Mouse (Mus musculus) C2C12 (cell line): Measurements from ENCODE around the gene Ifit2.
"Not testable (repeated sequence)": the region's sequence is repeated elsewhere in the genome, so short reads cannot be mapped to it uniquely, and the experiment has no call there.

ENCODE experiments used
- CEBPB ChIP-seq: IDR thresholded peaks from one replicate; pipeline ENCODE4 v1.6.1; 2011; ENCODE audit warnings: low read depth, mild to moderate bottlenecking, control low read depth, moderate library complexity
- CTCF ChIP-seq: IDR thresholded peaks from one replicate; pipeline ENCODE4 v1.5.1; 2011; ENCODE audit not compliant: control insufficient read depth, insufficient read depth, insufficient read length
- FOSL1 ChIP-seq: IDR thresholded peaks from one replicate; pipeline ENCODE4 v1.8.0; 2011; ENCODE audit warnings: mild to moderate bottlenecking, low read length; ENCODE audit not compliant: poor library complexity, insufficient read depth, severe bottlenecking
- MAX ChIP-seq: IDR thresholded peaks from one replicate; pipeline ENCODE4 v1.6.1; 2011; ENCODE audit warnings: mild to moderate bottlenecking, control low read depth
- MYOD1 ChIP-seq: IDR thresholded peaks from one replicate; pipeline ENCODE4 v1.6.1; 2011; ENCODE audit warnings: low read depth; ENCODE audit not compliant: control insufficient read depth, insufficient read length
- USF1 ChIP-seq: IDR thresholded peaks from one replicate; pipeline ENCODE4 v1.6.1; 2011; ENCODE audit warnings: low read depth, mild to moderate bottlenecking, control low read depth, moderate library complexity

DNA sequence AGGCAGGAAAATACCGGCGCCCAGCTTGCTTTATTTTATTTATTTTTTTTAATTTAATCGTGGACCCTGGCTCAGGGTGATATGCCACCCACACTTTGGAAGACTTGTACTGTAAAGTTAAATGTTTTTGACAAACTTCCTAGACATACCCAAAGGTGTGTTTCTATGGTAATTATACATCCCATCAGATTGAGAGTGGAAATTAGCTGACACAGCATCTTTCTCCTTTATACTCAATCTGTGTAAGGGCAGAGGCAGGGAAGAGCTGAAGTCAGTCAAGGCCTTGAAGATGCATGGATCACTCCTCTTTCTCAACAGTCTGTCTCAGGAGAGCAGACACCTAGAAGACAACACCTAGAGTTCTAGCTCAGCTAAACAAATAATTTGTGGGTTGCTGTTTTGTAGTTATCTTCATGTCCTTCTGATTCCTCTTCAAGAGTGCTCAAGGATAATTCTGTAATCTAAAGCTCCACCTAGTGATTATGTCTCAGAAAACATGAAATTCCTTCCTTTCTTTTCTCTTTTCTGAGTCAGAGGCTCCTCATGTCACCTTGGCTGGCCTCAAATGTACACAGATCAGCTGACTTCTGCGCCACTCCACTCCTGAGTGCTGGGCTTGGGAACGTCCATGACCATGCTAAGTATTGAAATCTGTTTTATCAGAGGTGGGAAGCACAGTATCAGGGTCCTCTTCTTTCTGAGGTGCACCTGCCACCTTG is 35.4 kb downstream of the Ifit2 start:
- TF ChIP-seq CTCF, MAX, MYOD1, FOSL1, USF1, CEBPB: not testable (repeated sequence)
